Mouse (Mus musculus) liver, embryonic 11.5 days (tissue): Measurements from ENCODE around the gene Clip3. TPM values are rescaled to one million over a fixed set of nuclear protein-coding genes. Genes with fewer than 3 reads are reported as not detected.

Experiments used
- ATAC-seq: fragments of 200-750 bp; cut with Nextera tagmentation; replicated peaks from 2 replicates; pipeline ENCODE4 v1.8.0; 2017; ENCODE audit warnings: moderate number of reproducible peaks, mild to moderate bottlenecking, moderate TSS enrichment, moderate library complexity; ENCODE audit not compliant: low FRiP score
- DNase-seq: peaks from one replicate; pipeline ENCODE4 v3.0.0-alpha.2; 2017; ENCODE audit warnings: low spot score
- H3K27ac ChIP-seq: fragments of 300-500 bp; sonication (generic); 2 replicates; pipeline ENCODE4 v1.5.1; 2014; ENCODE audit warnings: mild to moderate bottlenecking, low read depth, low read length, control low read depth
- H3K27me3 ChIP-seq: fragments of 300-500 bp; sonication (generic); replicated peaks from 2 replicates; pipeline ENCODE4 v1.6.1; 2014; ENCODE audit warnings: low read length, mixed read lengths; ENCODE audit not compliant: control insufficient read depth, insufficient read depth
- H3K36me3 ChIP-seq: fragments of 300-500 bp; sonication (generic); 2 replicates; pipeline ENCODE4 v1.6.1; 2014; ENCODE audit warnings: mild to moderate bottlenecking, low read length, moderate library complexity, mixed read lengths; ENCODE audit not compliant: control insufficient read depth, insufficient read depth
- H3K4me1 ChIP-seq: fragments of 300-500 bp; sonication (generic); replicated peaks from 2 replicates; pipeline ENCODE4 v1.6.1; 2014; ENCODE audit warnings: low read length, mixed read lengths; ENCODE audit not compliant: control insufficient read depth, insufficient read depth
- H3K4me2 ChIP-seq: fragments of 300-500 bp; sonication (generic); 2 replicates; pipeline ENCODE4 v1.6.1; 2014; ENCODE audit warnings: mild to moderate bottlenecking, control low read depth, moderate library complexity
- H3K4me3 ChIP-seq: fragments of 300-500 bp; sonication (generic); 2 replicates; pipeline ENCODE4 v1.5.1; 2014; ENCODE audit warnings: low read depth, low read length, control low read depth
- H3K9ac ChIP-seq: fragments of 300-500 bp; sonication (generic); 2 replicates; pipeline ENCODE4 v1.6.1; 2014; ENCODE audit warnings: low read depth, low read length, control low read depth
- H3K9me3 ChIP-seq: fragments of 300-500 bp; sonication (generic); 2 replicates; pipeline ENCODE4 v1.6.1; 2016; ENCODE audit warnings: low read length, inconsistent platforms, mixed read lengths; ENCODE audit not compliant: control insufficient read depth
- WGBS: fragments of 180-500 bp; shearing (Covaris S2); extraction: QIAGEN DNeasy Blood & Tissue Kit; methylation state at CpG from one replicate; pipeline ENCODE4 v1.1.7; 2014; 5-methylcytosine and 5-hydroxymethylcytosine counted together
- polyA plus RNA-seq: library from polyadenylated mRNA; unstranded; fragments of >200 nt; fragmentation: Nextera tagmentation; extraction: Ambion mirVana; gene quantifications from 2 replicates; pipeline ENCODE4 v1.2.1, GENCODE M21; 2014

Gene Clip3
- polyA plus RNA-seq, result 16.3 and 17.6 TPM in 2 replicates

- peak; percentile 55 for DNase-seq
- 11% methylated on average over 35 of the region's 35 CpGs for WGBS
- Histone ChIP-seq H3K36me3 (no peaks in the 10 kb centered on the region), H3K27ac (no peak within 1 kb of the TSS; the same call in 1 of the 2 replicates), H3K4me3 (peak within 1 kb of the TSS; percentile 49), H3K9ac (peak within 1 kb of the TSS; percentile 1; the same call in 1 of the 2 replicates), H3K27me3 (peaks cover 8% of the 10 kb centered on the region; the same call in 1 of the 2 replicates), H3K9me3 (no peaks in the 10 kb centered on the region), H3K4me1 (no peaks in the 10 kb centered on the region), H3K4me2 (peak within 1 kb of the TSS; percentile 48)
- no peak; the same call in 1 of the 2 replicates for ATAC-seq
Measured at GRCm38 (mm10) chr7:30291215-30292131, at the start of gene Clip3. Gene Clip3 (plus strand): TSS chr7:30291728.

- DNase-seq (no peak), ATAC-seq (no peak)
- peaks cover 6% of the 10 kb centered on the region; the same call in 1 of the 2 replicates for H3K36me3 ChIP-seq
- H3K4me3 ChIP-seq, result no peak overlapping the region
- no peaks in the 10 kb centered on the region for H3K9me3 ChIP-seq
- no peak overlapping the region for H3K9ac ChIP-seq
- no peaks in the 10 kb centered on the region for H3K4me1 ChIP-seq
- WGBS, result 79% methylated on average over 12 of the region's 12 CpGs
- no peak overlapping the region for H3K27ac ChIP-seq
- no peak overlapping the region for H3K4me2 ChIP-seq
- H3K27me3 ChIP-seq, result no peaks in the 10 kb centered on the region
Measured at GRCm38 (mm10) chr7:30251956-30252954, 39.3 kb upstream of the Clip3 start.

- Histone ChIP-seq H3K4me3 (no peak overlapping the region), H3K4me1 (no peaks in the 10 kb centered on the region), H3K9me3 (no peaks in the 10 kb centered on the region), H3K27me3 (no peaks in the 10 kb centered on the region), H3K9ac (no peak overlapping the region), H3K36me3 (no peaks in the 10 kb centered on the region), H3K4me2 (no peak overlapping the region), H3K27ac (no peak overlapping the region)
- DNase-seq, result no peak
- ATAC-seq, result no peak; the same call in 1 of the 2 replicates
- 56% methylated on average over 2 of the region's 2 CpGs for WGBS
Measured at GRCm38 (mm10) chr7:30265041-30265440, 26.5 kb upstream of the Clip3 start.

GRCm38 (mm10) chr7:30265531-30265930 lies 26.0 kb upstream of the Clip3 start:
- no peaks in the 10 kb centered on the region for H3K27me3 ChIP-seq
- no peaks in the 10 kb centered on the region for H3K9me3 ChIP-seq
- H3K4me3 ChIP-seq, result no peak overlapping the region
- DNase-seq (no peak), ATAC-seq (no peak)
- 94% methylated on average over 5 of the region's 5 CpGs for WGBS
- no peak overlapping the region for H3K9ac ChIP-seq
- H3K4me1 ChIP-seq, result no peaks in the 10 kb centered on the region
- no peak overlapping the region for H3K27ac ChIP-seq
- no peaks in the 10 kb centered on the region for H3K36me3 ChIP-seq
- no peak overlapping the region for H3K4me2 ChIP-seq

GRCm38 (mm10) chr7:30265935-30266334 lies 25.6 kb upstream of the Clip3 start:
- H3K36me3 ChIP-seq, result peaks cover 2% of the 10 kb centered on the region; the same call in 1 of the 2 replicates
- H3K4me3 ChIP-seq, result no peak overlapping the region
- WGBS, result 85% methylated on average over 7 of the region's 7 CpGs
- no peak overlapping the region for H3K4me2 ChIP-seq
- no peak for DNase-seq
- H3K9me3 ChIP-seq, result no peaks in the 10 kb centered on the region
- H3K9ac ChIP-seq, result no peak overlapping the region
- no peaks in the 10 kb centered on the region for H3K27me3 ChIP-seq
- H3K27ac ChIP-seq, result no peak overlapping the region
- H3K4me1 ChIP-seq, result no peaks in the 10 kb centered on the region
- ATAC-seq, result no peak

- H3K27ac ChIP-seq, result no peak overlapping the region
Measured at GRCm38 (mm10) chr7:30266780-30267179, 24.7 kb upstream of the Clip3 start.

GRCm38 (mm10) chr7:30269641-30270040 lies 21.9 kb upstream of the Clip3 start:
- DNase-seq (no peak), ATAC-seq (no peak)
- Histone ChIP-seq H3K4me1 (no peaks in the 10 kb centered on the region), H3K9ac (no peak overlapping the region), H3K4me2 (no peak overlapping the region), H3K4me3 (no peak overlapping the region), H3K27me3 (no peaks in the 10 kb centered on the region), H3K36me3 (peaks cover 4% of the 10 kb centered on the region; the same call in 1 of the 2 replicates), H3K9me3 (no peaks in the 10 kb centered on the region), H3K27ac (no peak overlapping the region)
- WGBS, result 83% methylated on average over 4 of the region's 4 CpGs

More at GRCm38 (mm10) chr7:30266780-30267179, 24.7 kb upstream of the Clip3 start:
- no peak for DNase-seq
- Histone ChIP-seq H3K4me1 (no peaks in the 10 kb centered on the region), H3K36me3 (peaks cover 4% of the 10 kb centered on the region; the same call in 1 of the 2 replicates), H3K27me3 (no peaks in the 10 kb centered on the region), H3K9ac (no peak overlapping the region), H3K4me2 (no peak overlapping the region), H3K9me3 (no peaks in the 10 kb centered on the region), H3K4me3 (no peak overlapping the region)
- WGBS, result 86% methylated on average over 3 of the region's 3 CpGs
- no peak for ATAC-seq

- H3K27ac ChIP-seq, result no peak overlapping the region
- DNase-seq, result no peak
- H3K4me2 ChIP-seq, result no peak overlapping the region
- H3K9ac ChIP-seq, result no peak overlapping the region
- H3K9me3 ChIP-seq, result no peaks in the 10 kb centered on the region
- peaks cover 6% of the 10 kb centered on the region; the same call in 1 of the 2 replicates for H3K36me3 ChIP-seq
- peaks cover 7% of the 10 kb centered on the region for H3K4me1 ChIP-seq
- WGBS, result 84% methylated on average over 6 of the region's 6 CpGs
- H3K27me3 ChIP-seq, result no peaks in the 10 kb centered on the region
- ATAC-seq, result no peak
- H3K4me3 ChIP-seq, result no peak overlapping the region
Measured at GRCm38 (mm10) chr7:30274383-30274782, 17.1 kb upstream of the Clip3 start.
